Mouse (Mus musculus) liver (tissue): ENCODE data around the gene Scamp4.

Experiments
- DNase-seq: peaks from one replicate; pipeline ENCODE4 v3.0.0-alpha.2; 2020; ENCODE audit warnings: mixed read lengths

Scamp4 gene

DNA sequence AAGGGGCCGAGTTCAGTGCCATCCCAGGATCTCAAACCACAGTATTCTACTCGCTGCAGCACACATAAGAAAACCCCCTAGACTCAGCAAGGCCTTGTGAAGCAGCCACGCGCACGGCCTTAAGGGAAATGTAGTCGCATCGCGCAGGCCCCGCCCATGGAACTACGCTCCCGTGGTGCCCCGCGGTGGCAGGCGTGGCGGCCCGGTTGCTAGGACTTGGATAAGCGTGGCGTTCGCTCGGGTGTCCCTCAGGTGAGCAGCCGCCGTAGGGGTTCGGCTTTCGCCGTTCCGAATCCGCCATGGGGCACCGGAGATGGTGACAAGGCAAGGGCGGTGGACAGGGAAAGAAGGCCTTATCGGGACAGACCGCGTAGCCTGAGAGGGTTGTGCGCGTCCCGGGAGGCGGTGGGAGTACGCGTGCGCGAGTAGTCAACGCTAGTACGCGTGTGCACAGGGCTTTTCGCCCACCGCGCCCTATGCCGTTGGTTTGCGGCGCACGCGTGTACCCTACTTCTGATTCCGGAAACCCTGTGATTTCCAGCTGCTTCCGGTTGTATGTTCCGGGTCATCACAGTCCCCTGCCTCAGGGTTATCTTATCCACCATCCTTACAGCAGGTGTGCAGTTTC is at the start of gene Scamp4, which contains the start of gene Adat3:
TSS of gene Scamp4 (plus strand) at position 175 of the 628 bp plus-strand sequence.
TSS of gene Adat3 (plus strand) at position 183 of the 628 bp plus-strand sequence.
- DNase-seq, result peak; percentile 96

DNA sequence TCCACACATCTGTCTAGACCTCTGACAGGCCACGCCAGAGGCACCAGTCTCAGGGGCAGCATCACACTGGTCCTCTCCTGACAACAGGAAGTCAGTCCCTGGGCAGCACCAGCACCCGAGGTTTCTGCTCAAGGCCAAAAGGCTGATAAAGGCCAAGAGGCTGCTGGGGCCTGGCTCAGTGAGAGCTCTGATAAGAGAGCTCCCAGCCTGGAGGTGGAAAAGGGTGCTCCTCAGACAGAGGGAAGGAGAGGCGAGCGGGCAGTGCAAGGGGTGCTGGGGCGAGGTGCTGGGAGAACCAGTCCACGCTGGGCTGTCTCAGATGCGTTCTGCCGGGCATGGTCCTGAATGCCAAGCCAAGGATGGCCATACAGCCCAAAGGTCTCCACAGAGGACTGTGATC is 49.1 kb upstream of the Scamp4 start:
- DNase-seq, result peak; percentile 92

DNA sequence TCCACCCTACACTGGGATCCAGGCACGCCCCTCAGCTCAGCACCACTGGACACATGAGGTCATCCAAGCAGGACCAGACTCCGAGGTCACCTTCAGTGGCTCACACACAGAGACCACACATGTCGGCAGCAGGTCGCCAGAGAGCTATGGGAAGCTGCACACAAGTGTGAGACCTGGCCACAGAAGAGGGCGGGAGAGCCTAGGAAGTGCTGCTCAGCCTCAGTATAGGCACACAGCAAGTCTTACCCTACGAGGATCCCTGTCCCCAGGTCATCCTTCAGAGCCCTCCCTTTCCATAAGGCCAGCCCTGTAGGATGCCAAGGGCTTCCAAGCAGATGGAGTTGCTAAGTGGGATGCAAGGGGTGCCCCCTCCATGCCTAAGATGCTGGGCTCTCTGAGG is 48.7 kb upstream of the Scamp4 start:
- DNase-seq, result no peak

DNA sequence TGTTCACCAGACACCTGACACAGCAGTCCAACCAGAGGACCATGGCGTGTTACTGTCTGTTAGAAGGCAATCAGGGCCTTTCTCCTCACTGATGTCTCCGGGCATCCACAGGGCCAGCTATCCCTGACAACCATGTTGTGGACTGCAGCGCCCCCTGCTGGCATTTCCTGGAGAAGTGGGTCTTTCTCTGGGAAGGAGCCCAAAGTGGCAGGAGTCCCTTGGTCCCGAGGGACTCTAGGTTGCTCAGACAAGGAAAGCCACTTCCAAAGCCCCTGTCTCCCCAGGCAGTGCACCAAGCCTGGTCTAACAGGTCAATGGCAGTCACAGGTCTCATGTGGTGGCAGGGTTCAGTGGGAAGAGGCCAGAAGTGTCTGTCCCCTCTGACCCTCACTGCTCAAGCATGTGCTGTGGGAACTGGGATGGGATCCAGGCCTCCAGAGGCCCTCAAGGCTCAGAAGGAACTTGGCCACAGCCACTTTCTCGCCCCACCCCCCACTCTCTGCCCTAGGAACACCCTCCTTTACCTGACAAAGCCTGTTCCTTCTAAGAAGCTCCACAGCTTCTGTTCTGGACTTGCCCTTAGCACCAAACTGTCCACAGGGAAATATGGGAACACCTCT is 45.2 kb upstream of the Scamp4 start:
- peak; percentile 90 for DNase-seq

DNA sequence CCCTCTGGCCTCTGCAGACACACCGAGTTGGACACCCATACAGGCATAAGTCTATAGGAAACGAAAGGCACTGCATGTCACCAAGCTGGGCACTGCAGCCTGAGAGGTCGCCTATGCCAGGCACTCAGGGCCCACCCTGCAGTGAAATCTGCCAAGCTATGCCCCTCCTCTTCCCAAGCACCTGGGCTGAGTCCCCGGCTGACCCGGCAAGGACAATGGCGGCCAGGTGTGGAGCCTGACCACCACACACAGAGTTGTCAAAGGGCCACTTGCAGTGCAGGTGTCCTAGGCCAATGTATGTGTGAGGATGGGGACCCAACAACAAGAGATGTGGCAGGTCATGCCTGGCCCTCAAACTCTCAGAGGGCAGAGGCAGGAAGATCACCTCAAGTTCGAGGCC is 43.2 kb upstream of the Scamp4 start:
- DNase-seq, result no peak

DNA sequence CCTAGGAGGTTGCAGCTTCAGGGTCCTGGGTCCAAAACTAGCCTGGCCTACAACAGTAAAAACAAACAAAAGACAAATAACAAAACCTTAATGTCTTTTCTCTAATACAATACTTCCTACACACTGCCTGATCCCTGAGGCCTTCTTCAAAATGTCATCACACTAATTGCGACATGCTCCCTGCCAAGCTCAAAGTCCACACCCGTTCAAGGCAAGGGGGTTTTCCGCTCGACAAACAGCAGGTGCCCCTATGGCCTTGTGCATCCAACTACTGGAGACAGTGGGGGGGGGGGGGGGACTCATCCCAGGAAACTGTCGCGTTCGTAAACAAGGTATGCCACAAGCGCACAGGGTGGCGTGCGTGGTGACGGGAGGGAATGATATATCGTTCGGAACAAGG is 42.1 kb upstream of the Scamp4 start:
- no peak for DNase-seq

DNA sequence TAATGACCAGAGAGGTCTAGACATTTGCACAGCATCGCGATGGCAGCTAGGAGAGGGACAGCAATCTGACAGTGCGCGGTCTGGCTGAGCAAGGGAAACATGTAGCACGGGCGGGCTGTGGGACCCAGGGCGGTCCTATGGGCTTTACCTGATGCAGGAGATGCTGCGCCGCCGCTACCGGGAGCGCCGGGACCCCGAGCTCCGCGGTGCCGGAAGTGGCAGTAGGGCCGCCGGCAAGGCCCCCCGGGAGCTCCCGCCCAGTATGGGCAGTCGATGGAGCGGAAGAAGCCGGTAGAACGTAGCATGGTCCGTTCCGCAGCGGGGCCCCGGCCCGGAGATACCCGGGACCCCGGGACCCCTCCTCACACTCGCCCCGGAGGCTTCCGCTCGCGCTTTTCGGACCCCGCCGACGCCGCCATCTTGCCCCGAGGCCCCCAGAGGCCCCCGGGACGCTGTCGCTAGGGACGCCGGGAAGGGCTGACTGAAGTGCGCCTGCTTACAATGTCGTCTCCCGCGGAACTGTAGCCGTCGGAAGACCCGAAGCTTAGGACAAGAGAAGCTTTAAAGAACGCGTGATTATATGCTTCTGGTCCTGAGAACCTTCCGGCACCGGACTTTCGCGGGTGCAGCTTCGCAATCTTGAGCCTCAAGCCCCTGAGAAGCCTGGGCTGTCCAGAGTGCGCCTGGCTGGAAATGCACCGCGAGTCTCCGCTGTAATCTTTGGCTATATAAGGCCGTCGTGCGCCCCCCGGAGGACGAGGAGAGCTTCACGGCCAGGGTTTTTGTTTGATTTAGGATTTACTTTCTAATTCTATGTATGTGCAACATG is 41.3 kb upstream of the Scamp4 start, which contains the start of gene Rexo1:
TSS of gene Rexo1 (minus strand) at position 445 of the 829 bp plus-strand sequence.
- peak; percentile 94 for DNase-seq

DNA sequence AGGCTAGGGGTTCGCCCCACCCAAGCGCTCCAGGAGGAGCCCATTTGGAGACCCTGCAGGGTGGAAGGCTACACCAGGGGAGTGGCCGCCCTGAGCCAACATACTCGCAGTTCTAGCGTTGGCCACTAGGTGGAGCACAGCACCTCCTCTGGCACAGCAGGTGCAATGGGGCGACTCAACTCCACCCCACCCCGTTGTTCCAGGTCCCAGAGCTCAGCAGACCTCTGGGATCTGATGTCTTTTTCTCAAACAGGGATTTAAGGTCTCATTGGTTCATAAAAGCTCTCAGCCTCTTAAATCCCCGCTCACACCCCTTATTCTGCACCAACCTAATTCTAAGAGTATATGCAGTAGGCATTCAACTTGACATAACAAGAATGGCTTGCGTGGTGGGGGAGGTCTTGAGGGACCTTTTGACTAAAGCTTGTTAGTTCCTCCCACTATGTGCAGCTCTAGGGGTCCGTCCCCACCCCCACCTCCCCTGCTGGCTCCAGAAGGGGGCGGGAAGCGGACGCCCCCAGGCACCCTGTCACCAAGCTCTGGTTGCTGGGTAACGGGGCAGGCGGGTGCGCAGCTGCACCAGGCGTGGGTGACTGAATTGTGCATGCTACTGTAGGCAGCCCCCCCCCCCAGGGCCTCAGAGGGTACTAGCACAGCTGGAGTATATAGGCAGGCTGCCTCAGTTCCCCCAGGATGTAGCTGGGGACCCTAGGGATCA is 36.1 kb upstream of the Scamp4 start:
- DNase-seq, result peak; percentile 92

DNA sequence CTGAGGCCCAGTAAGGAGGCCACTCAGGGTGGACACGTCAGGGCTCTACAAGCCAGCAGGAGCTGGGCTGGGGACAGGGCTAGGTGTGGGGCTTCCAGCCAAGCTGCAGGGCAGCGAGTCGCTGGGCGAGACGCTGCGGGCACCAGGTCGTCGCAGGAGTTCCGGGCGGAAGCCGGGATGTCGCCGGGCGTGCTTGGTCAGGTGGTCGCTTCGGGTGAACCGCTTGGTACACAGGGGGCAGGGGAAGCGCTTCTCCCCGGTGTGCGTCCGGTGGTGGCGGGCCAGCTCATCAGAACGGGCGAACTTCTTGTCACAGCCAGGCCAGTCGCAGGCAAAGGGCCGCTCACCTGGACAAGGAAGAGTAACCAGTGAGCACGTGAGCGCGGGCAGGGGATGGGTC is 33.8 kb upstream of the Scamp4 start:
- DNase-seq, result no peak

DNA sequence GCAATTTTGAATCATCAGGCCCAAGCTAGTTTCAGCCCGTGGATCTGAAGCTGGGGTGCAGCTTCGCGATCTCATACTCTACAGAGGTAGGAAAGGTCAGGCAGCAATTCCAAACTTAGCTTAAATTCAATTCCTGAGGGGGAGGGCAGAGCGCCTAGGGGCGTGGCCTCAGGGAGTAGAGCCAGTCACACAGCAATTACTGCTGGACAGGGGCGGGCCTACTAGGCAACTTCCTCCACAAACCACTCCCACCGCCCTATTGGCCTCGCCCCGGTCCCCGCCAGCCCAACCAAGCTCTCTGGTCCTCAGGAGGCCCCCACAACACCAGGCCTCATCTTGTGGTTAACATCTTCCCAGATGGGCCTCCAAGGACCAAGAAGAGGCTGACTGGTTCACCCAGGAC is 33.0 kb upstream of the Scamp4 start:
- peak; percentile 96 for DNase-seq

DNA sequence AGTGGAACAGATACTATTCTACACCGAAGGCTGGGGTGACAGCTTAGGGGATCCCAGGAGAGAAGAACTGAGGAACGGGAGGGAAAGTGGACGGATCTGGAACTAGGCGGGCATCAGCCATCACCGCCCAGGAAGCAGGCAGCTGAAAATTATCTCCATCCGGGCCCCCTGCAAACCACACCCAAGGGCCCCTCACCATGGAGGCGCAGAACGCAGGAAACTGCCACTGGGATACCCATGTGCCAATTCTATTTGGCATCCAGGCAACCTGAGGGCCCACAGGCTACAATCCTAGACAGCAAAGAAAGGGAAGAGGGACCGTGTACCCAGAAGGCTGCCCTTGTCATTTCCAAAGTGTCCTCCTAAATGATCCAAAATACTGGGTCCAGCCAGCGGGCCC is 32.3 kb upstream of the Scamp4 start:
- DNase-seq, result peak; percentile 75

DNA sequence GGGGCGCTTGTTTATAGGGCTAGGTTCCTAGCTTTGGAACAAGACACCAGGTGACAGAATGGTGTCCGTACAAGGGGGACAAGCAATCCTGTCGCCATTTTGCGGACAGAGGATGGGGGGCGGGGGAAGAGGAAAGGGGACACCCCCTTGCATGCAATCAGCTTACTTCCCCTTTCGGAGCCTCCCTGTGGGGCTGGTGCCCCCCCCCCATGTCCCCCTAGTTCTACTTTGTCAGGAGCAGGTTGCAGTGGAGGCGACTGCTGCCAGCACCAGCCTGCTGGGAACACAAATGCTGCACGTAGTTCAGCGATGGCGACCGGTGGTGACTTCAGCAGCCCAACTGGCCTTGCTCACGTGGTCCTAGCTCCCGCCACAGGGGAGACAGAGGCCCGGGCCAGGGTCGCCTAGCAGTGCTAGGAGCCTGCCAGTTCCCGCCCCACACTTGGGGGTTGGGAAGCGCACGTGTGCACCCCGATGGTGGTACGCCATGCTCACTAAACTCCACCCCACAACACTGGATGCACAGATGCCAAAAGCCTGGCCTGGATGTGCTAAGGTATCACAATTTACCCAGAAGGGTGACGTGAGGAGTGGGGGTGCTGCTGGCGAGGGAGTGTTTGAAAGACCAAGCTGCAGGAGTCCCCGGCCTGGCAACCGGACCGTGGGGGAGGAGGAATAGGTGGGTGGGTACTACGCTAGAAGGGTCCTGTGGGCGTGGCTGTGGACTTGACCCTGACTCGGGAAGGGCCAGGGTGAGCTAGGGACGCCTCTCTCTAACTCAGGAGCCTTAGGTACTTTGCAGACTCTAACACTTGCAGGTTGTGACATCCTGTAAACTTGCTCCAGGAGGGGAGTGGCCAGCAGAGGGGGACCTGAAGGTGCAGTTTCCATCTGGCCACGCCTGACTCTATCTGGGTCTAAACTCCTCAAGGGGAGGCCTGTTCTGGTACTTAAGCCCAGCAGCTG is 31.5 kb upstream of the Scamp4 start:
- peak; percentile 83 for DNase-seq

DNA sequence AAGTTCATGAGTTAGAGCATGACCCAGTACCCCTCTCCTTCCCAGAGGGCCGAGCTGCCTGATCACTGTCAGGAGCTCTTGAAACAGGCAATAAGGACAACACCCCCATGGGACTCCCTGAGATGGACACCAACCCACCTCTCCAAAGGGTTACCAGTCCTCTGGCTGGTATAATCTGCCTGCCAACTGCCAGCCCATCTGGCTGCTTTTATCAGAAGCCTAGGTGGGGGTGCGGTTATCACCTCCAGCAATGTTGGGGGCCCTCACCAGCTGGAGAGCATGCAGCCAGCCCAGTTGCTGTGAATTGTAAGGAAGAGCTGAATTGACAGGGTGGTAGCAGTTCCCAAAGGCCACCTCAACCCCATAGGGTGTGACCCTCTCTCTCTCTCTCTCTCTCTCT is 30.2 kb upstream of the Scamp4 start:
- peak; percentile 91 for DNase-seq

DNA sequence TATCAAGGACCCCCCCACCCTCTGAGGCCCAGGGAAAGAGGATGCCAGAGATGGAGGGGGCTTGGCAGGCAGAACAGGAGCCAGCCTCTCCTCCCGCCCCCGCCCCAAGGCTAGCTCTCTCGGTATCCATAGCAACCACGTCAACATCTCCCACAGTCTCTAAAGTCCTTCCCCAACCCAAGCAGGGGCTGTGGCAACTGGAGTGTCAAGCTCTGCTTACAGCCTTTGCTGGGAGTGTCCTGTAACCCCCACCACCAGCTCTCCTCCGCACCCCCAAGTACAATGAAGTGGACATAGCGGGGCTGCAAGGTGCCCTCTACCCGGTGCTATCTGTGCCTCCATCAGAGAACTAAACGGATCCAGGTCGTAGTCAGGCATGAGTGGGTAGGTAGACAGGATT is 28.7 kb upstream of the Scamp4 start:
- no peak for DNase-seq

DNA sequence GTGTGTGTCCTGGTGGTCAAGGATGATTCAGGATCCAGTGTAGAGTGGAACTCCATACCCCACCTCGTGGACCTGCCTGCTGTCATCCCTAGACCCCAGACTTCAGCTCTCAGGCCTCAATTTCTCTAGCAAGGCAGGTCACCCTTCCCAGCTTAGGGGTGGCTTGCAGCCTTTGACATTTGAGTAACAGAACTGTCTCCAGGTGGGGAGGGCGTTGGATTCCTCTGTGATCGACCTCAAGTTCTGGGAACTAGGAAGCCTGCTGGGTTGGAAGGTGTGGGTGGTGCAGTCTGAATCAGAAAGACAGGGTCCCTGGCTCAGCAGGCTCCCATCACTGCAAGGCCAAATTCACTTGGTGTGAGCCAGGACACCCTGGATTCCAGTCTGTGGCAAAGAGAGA is 27.8 kb upstream of the Scamp4 start:
- no peak for DNase-seq

DNA sequence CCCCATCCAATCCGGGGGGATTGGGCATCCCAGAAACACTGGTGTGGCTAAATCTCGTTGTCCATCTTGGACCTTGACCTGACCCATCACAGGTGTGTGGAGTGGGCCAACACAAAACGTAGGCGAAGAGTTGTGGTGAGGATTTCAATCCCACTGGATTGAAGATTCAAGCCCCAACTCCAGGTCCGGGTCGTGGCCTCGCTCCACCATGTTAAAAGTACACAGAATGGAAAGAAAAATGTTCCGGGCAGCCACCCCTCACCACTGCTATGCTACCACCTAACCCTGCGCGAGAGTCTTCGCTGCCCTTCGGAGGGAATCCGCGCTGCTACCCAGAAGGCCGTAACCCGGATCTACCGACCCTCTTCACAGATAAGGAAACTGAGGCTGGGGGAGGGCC is 26.7 kb upstream of the Scamp4 start:
- DNase-seq, result no peak

DNA sequence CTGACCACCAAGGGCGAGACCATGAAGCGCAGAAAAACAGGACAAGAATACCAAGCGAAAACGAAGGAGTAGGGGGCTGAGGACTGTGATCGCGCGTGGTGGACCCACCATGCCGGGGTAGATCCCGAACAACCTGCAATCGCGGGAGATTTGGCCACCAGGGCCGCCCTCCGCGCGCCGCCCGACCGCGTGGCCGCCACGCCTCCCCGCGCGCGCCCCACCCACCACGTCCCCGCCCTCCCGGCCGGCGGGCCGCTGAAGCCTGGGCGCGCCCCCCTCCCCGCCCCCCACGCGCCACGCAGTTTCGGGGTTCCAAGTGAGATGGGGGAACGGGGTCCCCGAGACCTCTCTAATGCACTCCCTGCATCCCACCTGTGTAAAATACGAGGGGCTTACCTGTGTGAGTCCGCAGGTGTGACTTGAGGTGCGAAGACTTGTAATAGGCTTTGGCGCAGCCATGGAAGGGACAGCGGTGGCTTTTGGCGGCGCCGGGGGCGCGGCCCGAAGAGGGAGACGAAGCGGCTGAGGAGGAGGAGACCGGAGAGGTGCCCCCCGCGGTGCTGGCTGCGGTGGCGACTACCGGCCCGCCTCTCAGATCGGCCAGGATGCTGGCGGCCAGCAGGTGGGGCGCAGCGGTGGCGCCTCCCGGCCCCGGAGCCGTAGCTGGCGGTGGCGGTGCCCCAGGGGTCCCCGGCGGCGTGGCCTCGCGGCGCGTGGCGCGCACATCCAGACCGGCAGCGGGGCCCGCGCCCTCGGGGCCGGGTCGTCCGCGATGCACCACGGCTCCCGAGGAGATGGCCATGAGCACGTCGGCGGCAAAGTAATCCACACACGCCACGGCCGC is 26.1 kb upstream of the Scamp4 start:
- peak; percentile 85 for DNase-seq

DNA sequence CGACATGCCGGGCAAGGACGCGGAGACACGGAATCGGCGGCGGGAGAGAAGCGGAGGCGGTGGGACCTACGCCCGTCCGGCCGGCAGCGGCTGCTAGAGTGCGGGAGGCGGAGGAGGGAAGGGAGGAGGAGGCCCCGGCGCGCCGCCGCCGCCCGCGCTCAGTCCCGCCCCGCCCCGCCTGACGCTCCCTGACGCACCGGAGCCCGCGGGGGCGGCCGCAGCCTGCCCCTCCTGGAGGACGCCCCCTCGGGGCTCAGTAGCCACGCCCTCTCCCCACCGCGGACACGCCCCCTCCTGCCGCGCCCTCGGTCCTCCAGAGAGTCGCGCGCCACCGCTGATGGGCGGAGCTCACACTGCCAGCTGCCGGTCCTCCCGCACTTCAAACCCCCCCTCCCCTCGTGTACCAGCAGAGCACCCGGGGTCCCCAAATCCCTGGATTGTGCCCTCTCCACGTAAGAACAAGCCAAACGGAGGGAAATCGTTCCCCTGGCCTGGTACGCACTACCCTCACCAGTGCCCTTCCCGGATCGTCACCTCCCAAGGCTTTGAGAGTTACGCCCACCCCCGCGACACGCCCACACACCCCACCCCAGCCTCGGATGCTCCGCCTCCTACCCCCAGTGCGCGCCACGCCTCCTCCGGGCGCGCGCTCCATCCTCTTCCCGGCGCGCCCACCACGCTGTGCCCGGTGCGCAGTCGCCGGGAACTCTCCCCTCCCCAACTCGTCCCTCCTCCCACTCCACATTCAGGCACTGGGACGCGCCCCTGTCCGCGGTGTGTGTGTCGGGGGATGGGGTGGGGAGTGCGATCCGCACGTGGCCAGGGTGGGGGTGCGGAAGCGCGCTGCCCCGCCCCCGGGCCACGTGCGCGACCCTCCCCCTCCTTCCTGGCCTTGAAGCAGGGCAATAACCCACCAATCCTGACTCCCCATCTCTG is 25.2 kb upstream of the Scamp4 start, which contains the start of gene Klf16:
TSS of gene Klf16 (minus strand) at position 127 of the 936 bp plus-strand sequence.
- peak; percentile 99 for DNase-seq

DNA sequence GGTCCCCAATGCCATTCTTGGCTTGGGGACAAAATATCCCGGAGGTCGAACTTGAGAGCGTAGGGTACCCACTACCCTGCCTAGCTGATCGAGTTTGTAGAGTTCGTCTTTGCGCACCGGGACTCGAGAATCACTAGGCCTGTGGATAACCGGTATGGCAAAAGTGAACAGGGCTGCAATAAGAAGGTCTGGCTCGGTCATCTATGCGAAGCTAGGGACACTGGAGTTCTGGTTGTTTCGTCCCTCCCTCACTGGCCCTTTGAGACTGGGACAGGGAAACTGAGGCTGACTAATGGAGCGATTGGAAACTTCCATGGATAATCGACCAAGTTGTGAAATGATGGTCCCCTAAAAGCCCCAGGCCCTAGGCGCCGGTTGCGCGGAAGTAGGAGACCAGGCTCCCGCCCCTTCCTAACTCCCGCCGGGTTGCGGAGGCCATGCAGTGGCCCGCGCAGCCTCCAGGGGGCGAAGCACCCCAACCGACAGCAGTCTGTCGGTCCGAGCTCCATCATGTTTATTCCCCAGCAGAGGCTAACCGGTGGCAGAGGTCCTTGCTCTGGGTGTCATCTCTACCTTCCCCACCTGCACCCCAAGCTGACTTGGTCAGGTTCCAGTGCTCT is 24.4 kb upstream of the Scamp4 start:
- DNase-seq, result peak; percentile 92
